Mouse (Mus musculus): ENCODE data around the gene Ugt1a9.

Ugt1a9 gene

GRCm38 (mm10) chr1:88186325-88186935 is 115.8 kb downstream of the Ugt1a9 start:
- no peak for DNase-seq

GRCm38 (mm10) chr1:88192136-88192535 is 121.5 kb downstream of the Ugt1a9 start:
- no peak for DNase-seq

GRCm38 (mm10) chr1:88195687-88196086 is 125.1 kb downstream of the Ugt1a9 start:
- DNase-seq = no peak

- DNase-seq = no peak
These were observed 126.8 kb downstream of the Ugt1a9 start for GRCm38 (mm10) chr1:88197443-88197842.

GRCm38 (mm10) chr1:88199996-88200395 is 129.4 kb downstream of the Ugt1a9 start:
- peak; percentile 1 for DNase-seq

- no peak for DNase-seq
These were observed 129.9 kb downstream of the Ugt1a9 start, which contains the start of gene Ugt1a2 for GRCm38 (mm10) chr1:88200456-88200855. Ugt1a2 (plus strand) TSS chr1:88200601.

GRCm38 (mm10) chr1:88205294-88205922 is 134.8 kb downstream of the Ugt1a9 start, which contains the start of gene Dnajb3:
Dnajb3 (minus strand) TSS chr1:88205782.
- peak; percentile 90 for DNase-seq

- no peak for DNase-seq
These were observed 136.4 kb downstream of the Ugt1a9 start for GRCm38 (mm10) chr1:88206843-88207479.

GRCm38 (mm10) chr1:88211812-88212211 is 141.2 kb downstream of the Ugt1a9 start, which contains the start of gene Ugt1a1:
Ugt1a1 (plus strand) TSS chr1:88211959.
- DNase-seq = no peak

GRCm38 (mm10) chr1:88212341-88213045 is 141.9 kb downstream of the Ugt1a9 start:
- peak; percentile 6 for DNase-seq

GRCm38 (mm10) chr1:88213061-88213460 is 142.5 kb downstream of the Ugt1a9 start:
- peak; percentile 1 for DNase-seq

- DNase-seq = peak; percentile 12
These were observed 143.3 kb downstream of the Ugt1a9 start for GRCm38 (mm10) chr1:88213766-88214461.

- peak; percentile 12 for DNase-seq
These were observed 143.9 kb downstream of the Ugt1a9 start for GRCm38 (mm10) chr1:88214462-88214952.

GRCm38 (mm10) chr1:88215466-88216380 is 145.1 kb downstream of the Ugt1a9 start:
- peak; percentile 10 for DNase-seq

GRCm38 (mm10) chr1:88216551-88216950 is 146.0 kb downstream of the Ugt1a9 start:
- peak; percentile 13 for DNase-seq

- DNase-seq = peak; percentile 9
These were observed 146.5 kb downstream of the Ugt1a9 start for GRCm38 (mm10) chr1:88217144-88217543.

GRCm38 (mm10) chr1:88217576-88217975 is 147.0 kb downstream of the Ugt1a9 start:
- DNase-seq = peak; percentile 9

GRCm38 (mm10) chr1:88218051-88218450 is 147.5 kb downstream of the Ugt1a9 start:
- peak; percentile 6 for DNase-seq

- DNase-seq = no peak
These were observed 148.0 kb downstream of the Ugt1a9 start for GRCm38 (mm10) chr1:88218591-88218990.

- no peak for DNase-seq
These were observed 148.5 kb downstream of the Ugt1a9 start for GRCm38 (mm10) chr1:88219054-88219453.

GRCm38 (mm10) chr1:88220336-88220735 is 149.7 kb downstream of the Ugt1a9 start:
- no peak for DNase-seq

Data from retina, postnatal 1 day (tissue).